Mouse (Mus musculus) liver, adult 2 months (tissue): ENCODE measurements around the gene Smyd1. TPM values are rescaled to one million over a fixed set of nuclear protein-coding genes. Genes with fewer than 3 reads are reported as not detected.
A peak's percentile ranks its signal among the peaks of the same experiment; 100 is the strongest.

ENCODE experiments used
- DNase-seq: peaks from one replicate; pipeline ENCODE4 v3.0.0-alpha.2; 2011; ENCODE audit warnings: low read depth, low spot score; ENCODE audit errors: extremely low read depth
- H3K27ac ChIP-seq: fragments of 200-500 bp; replicated peaks from 2 replicates; pipeline ENCODE4 v1.5.1; 2012; ENCODE audit warnings: low read depth, mild to moderate bottlenecking, control low read depth, inconsistent platforms, low read length; ENCODE audit not compliant: insufficient read depth
- H3K27me3 ChIP-seq: fragments of 200-500 bp; 2 replicates; pipeline ENCODE4 v1.6.1; 2012; ENCODE audit warnings: mild to moderate bottlenecking, moderate library complexity, low read length, inconsistent platforms; ENCODE audit not compliant: control insufficient read depth, insufficient read depth
- H3K36me3 ChIP-seq: fragments of 200-500 bp; 2 replicates; pipeline ENCODE4 v1.6.1; 2012; ENCODE audit warnings: low read length, inconsistent platforms; ENCODE audit not compliant: control insufficient read depth, insufficient read depth
- H3K4me1 ChIP-seq: fragments of 200-500 bp; 2 replicates; pipeline ENCODE4 v1.6.1; 2011; ENCODE audit warnings: low read length; ENCODE audit not compliant: control insufficient read depth, insufficient read depth
- H3K4me3 ChIP-seq: fragments of 200-500 bp; 2 replicates; pipeline ENCODE4 v1.5.1; 2011; ENCODE audit warnings: low read depth, mild to moderate bottlenecking, control low read depth, low read length, moderate library complexity; ENCODE audit not compliant: insufficient read depth
- H3K79me2 ChIP-seq: fragments of 200-500 bp; 2 replicates; pipeline ENCODE4 v1.6.1; 2012; ENCODE audit warnings: inconsistent platforms, mild to moderate bottlenecking, low read length, moderate library complexity; ENCODE audit not compliant: control insufficient read depth, insufficient read depth
- H3K9ac ChIP-seq: fragments of 200-500 bp; 2 replicates; pipeline ENCODE4 v1.6.1; 2012; ENCODE audit warnings: low read depth, mild to moderate bottlenecking, control low read depth, inconsistent platforms, low read length
- CTCF ChIP-seq: fragments of 200-500 bp; IDR thresholded peaks from 2 replicates; pipeline ENCODE4 v1.5.1; 2011; ENCODE audit warnings: low read depth, low read length, control low read depth
- POLR2A ChIP-seq: fragments of 200-500 bp; IDR thresholded peaks from 2 replicates; pipeline ENCODE4 v1.6.1; 2011; ENCODE audit warnings: low read length, control low read depth; ENCODE audit not compliant: insufficient read depth; ENCODE audit errors: extremely low read depth
- WGBS: fragments of 180-500 bp; shearing (Covaris S2); methylation state at CpG from one replicate; pipeline ENCODE4 v1.1.7; 2018; 5-methylcytosine and 5-hydroxymethylcytosine counted together
- polyA plus RNA-seq: library from polyadenylated mRNA; depleted of rRNA; stranded (reverse); fragments of >200 nt; gene quantifications from 2 replicates; pipeline ENCODE4 v1.2.3, GENCODE M21; 2012
- total RNA-seq: library from RNA; depleted of rRNA; stranded (reverse); fragments of >200 nt; gene quantifications from 2 replicates; pipeline ENCODE4 v1.2.3, GENCODE M21; 2014

Gene Smyd1
- total and polyA plus RNA-seq, 2 experiments, result 1.5 to 3.7 TPM

GRCm38 (mm10) chr6:71262142-71262833 lies 59.7 kb downstream of the Smyd1 start:
- Histone ChIP-seq H3K27me3 (no peaks in the 10 kb centered on the region), H3K79me2 (no peaks in the 10 kb centered on the region), H3K4me3 (no peak overlapping the region), H3K4me1 (peaks cover 3% of the 10 kb centered on the region; the same call in 1 of the 2 replicates), H3K36me3 (no peaks in the 10 kb centered on the region), H3K9ac (no peak overlapping the region), H3K27ac (no peak overlapping the region)
- no peak for TF ChIP-seq POLR2A
- TF ChIP-seq CTCF, result no peak
- no peak for DNase-seq
- 91% methylated on average over 8 of the region's 8 CpGs for WGBS

DNA sequence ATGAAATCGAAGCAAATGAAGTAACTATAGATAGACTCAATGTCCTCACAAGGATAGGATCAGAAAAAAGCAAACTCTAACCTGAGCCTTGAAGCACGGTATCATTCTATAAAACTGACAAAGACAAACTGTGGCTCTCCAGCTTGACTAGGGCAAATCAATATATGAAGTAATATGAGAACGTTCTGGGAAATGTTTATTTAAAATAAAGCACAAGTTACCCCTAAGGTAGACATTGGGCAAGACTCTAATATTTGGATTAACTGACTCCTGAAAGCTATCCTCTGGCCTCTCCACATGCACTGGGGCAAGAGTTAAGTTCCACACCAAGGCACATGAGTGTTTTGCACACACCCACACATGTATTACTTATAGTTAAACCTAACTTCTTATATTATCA lies 61.0 kb downstream of the Smyd1 start:
- Histone ChIP-seq H3K4me3 (no peak overlapping the region), H3K9ac (no peak overlapping the region), H3K79me2 (no peaks in the 10 kb centered on the region), H3K36me3 (no peaks in the 10 kb centered on the region), H3K27me3 (no peaks in the 10 kb centered on the region), H3K27ac (no peak overlapping the region; the same call in 1 of the 2 replicates), H3K4me1 (peaks cover 3% of the 10 kb centered on the region; the same call in 1 of the 2 replicates)
- 27% methylated on average over 3 of the region's 3 CpGs for WGBS
- TF ChIP-seq CTCF (no peak), POLR2A (no peak)
- peak; percentile 72 for DNase-seq

DNA sequence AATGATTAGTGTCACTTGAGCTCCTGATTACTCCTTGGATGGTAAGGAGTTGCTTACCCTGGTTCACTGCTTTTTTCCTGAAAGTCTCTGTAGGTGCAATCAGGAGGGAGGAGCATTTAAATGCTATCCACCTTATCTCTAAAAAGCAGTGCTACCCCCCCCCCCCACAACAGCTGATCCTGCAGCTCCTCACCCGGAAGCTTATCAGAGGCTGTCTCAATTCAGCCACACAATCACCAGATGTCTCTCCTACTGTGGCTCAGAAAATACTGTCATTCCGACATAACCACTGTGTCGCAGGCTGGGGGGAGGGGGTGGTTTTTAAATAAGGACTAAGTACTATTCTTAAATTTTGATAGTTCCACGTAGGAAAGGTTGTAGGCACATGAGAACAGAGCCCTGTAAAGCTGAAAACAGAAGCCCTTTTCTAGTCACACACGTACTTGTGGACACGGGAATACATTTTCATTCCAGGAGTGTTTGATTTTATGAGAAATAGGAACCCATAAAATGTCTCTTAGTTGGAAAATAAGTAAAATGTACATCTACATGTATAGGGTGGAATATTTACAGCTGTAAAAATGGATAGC lies 61.9 kb downstream of the Smyd1 start:
- 63% methylated on average over 6 of the region's 6 CpGs for WGBS
- H3K27ac ChIP-seq, result no peak overlapping the region; the same call in 1 of the 2 replicates
- TF ChIP-seq CTCF, result no peak
- no peak for TF ChIP-seq POLR2A
- H3K27me3 ChIP-seq, result no peaks in the 10 kb centered on the region
- H3K4me3 ChIP-seq, result no peak overlapping the region
- DNase-seq, result no peak
- H3K9ac ChIP-seq, result no peak overlapping the region
- H3K79me2 ChIP-seq, result no peaks in the 10 kb centered on the region
- H3K4me1 ChIP-seq, result peaks cover 3% of the 10 kb centered on the region; the same call in 1 of the 2 replicates
- no peaks in the 10 kb centered on the region for H3K36me3 ChIP-seq

DNA sequence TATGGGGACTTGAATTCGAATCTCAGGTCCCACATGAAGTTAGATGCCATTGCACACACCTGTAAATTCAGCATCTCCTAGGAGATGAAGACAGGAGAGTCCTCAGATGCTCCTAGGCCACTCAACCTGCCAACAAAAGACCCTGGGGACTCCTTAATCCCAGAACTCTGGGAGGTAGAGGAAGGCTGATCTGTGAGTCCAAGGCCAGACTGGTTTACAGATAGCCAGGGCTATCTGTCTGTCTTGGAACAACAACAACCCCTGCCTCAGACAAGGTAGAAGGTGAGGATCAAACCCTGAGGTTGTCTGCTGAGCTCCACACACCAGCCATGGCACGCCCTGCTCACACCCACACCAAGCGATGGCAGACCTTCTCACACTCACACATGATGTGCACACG lies 62.9 kb downstream of the Smyd1 start:
- no peak for TF ChIP-seq POLR2A
- TF ChIP-seq CTCF, result no peak
- no peak overlapping the region for H3K27ac ChIP-seq
- H3K27me3 ChIP-seq, result no peaks in the 10 kb centered on the region
- H3K4me1 ChIP-seq, result peaks cover 3% of the 10 kb centered on the region; the same call in 1 of the 2 replicates
- no peak overlapping the region for H3K9ac ChIP-seq
- no peak overlapping the region for H3K4me3 ChIP-seq
- H3K36me3 ChIP-seq, result no peaks in the 10 kb centered on the region
- no peaks in the 10 kb centered on the region for H3K79me2 ChIP-seq
- WGBS, result 93% methylated on average over 4 of the region's 4 CpGs
- no peak for DNase-seq

DNA sequence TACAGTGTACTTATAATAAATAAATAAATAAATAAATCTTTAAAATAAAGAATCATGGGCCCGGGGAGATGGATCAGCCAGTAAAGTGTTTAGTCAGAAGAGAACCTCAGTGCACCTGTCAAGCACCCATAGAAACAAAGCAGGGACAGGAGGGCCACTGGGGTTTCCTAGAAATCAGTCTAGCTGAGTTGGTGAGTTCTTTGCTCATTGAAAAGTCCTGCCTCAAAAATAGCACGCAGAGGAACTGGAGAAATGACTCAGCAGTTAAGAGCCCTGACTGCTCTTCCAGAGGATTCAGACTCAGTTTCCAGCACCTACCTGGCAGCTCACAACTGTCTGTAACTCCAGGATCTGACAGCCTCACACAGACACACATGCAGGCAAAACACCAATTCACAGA lies 63.5 kb downstream of the Smyd1 start:
- WGBS, result 52% methylated on average over 2 of the region's 2 CpGs
- Histone ChIP-seq H3K27ac (no peak overlapping the region), H3K36me3 (no peaks in the 10 kb centered on the region), H3K9ac (no peak overlapping the region), H3K4me1 (peaks cover 3% of the 10 kb centered on the region; the same call in 1 of the 2 replicates), H3K79me2 (no peaks in the 10 kb centered on the region), H3K4me3 (no peak overlapping the region), H3K27me3 (no peaks in the 10 kb centered on the region)
- no peak for TF ChIP-seq CTCF
- no peak for TF ChIP-seq POLR2A
- DNase-seq, result no peak

DNA sequence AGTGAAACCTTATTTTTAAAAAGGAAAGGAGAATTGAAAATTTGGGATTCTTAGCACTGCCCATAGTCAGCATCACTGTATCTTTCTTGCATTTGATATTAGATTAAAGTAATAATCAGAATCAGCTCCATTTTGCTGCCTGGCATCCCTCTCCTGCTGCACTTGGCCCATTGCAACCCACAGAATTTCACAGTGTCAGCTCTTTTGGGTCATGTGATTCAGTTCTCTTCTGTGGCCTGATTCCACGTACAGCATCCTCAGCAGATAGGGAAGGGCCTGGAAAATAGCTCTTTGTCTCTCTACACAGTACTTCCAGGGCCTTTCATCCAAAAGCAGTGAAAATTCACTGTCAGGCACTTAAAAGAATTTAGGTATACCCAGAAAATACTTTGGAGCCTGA lies 64.7 kb downstream of the Smyd1 start:
- Histone ChIP-seq H3K4me3 (no peak overlapping the region), H3K36me3 (no peaks in the 10 kb centered on the region), H3K9ac (no peak overlapping the region), H3K27ac (no peak overlapping the region), H3K27me3 (no peaks in the 10 kb centered on the region), H3K79me2 (no peaks in the 10 kb centered on the region), H3K4me1 (peaks cover 3% of the 10 kb centered on the region; the same call in 1 of the 2 replicates)
- no peak for DNase-seq
- no peak for TF ChIP-seq POLR2A
- TF ChIP-seq CTCF, result no peak
- WGBS, result 27% methylated on average over 1 of the region's 1 CpGs
